Mouse (Mus musculus) G1E (cell line): ENCODE data around the gene Dmp1.

ENCODE experiments used
- CTCF ChIP-seq: IDR thresholded peaks from 2 replicates; pipeline ENCODE4 v1.5.1; 2012; ENCODE audit warnings: low read depth, low read length, inconsistent platforms, mixed read lengths
- GATA1 ChIP-seq: IDR thresholded peaks from 2 replicates; pipeline ENCODE4 v1.6.1; 2012; ENCODE audit warnings: borderline replicate concordance, low read length, inconsistent platforms, mixed read lengths
- GATA2 ChIP-seq: IDR thresholded peaks from 2 replicates; pipeline ENCODE4 v1.6.1; 2012; ENCODE audit warnings: low read depth, low read length, inconsistent platforms, borderline replicate concordance
- POLR2AphosphoS5 ChIP-seq: IDR thresholded peaks from 2 replicates; pipeline ENCODE4 v1.6.1; 2012; ENCODE audit warnings: low read depth, low read length, inconsistent platforms; ENCODE audit not compliant: insufficient replicate concordance
- TAL1 ChIP-seq: conservative IDR thresholded peaks from 2 replicates; pipeline ENCODE4 v1.6.1; 2012; ENCODE audit warnings: low read depth, low read length, inconsistent platforms, mixed read lengths

DNA sequence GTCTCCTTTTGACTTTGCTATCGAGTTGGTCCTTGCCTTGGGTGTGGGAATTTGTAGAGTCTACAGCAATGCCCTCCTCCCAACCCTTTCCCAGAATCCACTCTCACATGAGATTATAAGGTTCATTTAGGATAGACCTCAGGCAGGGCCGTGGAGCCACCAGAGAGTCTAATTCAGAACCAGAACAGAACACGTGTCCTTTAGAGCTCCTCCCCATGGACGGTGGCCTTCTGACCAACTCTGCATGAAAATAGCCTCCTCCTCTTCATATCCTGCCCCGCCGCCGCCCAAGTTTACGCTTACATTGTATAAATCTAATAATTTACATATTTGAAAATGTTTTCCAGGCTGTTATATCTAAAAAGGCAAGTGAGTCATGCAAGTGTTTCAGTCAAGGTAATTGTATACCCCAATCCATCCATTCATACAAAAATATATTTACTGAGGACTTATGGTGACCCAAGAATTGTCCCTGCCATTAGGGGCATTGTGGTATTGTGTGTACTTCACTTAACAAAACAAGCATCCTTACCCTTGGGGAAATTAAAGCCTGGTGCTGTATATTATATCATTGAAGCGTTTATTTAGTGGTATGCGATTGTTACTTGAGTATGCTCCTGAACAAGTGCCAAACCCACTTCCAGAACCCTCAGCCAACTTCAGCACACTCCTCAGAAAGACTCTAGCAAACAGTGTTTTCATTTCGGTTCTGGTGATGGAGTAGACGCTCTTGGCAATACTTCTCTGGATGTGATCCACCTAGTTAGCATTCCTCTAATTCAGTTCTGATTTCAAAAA, 1.1 kb upstream of the Dmp1 start:
- no peak for TF ChIP-seq CTCF
- no peak for TF ChIP-seq TAL1
- TF ChIP-seq POLR2AphosphoS5, result no peak
- TF ChIP-seq GATA1, result no peak
- TF ChIP-seq GATA2, result no peak
